Mouse (Mus musculus) spleen, adult 18-20 months (tissue): ENCODE data around the gene Arpc3.

Experiments
- DNase-seq, 2 experiments: peaks; one replicate each; pipeline ENCODE4 v3.0.0; 2022; ENCODE audit warnings: mixed read lengths in 2 of 2

Gene Arpc3

GRCm38 (mm10) chr5:122391786-122392180 lies at the start of gene Arpc3:
Gene Arpc3, plus strand, starts transcription at chr5:122391878.
- peak; percentile 83 to 91 for DNase-seq

- no peak for DNase-seq
These were observed 48.8 kb upstream of the Arpc3 start for GRCm38 (mm10) chr5:122342874-122343273.

- peak in 1 of 2 experiments; percentile 16 for DNase-seq
These were observed 47.9 kb upstream of the Arpc3 start for GRCm38 (mm10) chr5:122343768-122344167.

- peak; percentile 63 to 81 for DNase-seq
These were observed 47.4 kb upstream of the Arpc3 start for GRCm38 (mm10) chr5:122344260-122344659.

GRCm38 (mm10) chr5:122345777-122346176 lies 45.9 kb upstream of the Arpc3 start:
- DNase-seq: no peak

GRCm38 (mm10) chr5:122353807-122354491 lies 37.7 kb upstream of the Arpc3 start, which contains the start of the genes Rad9b and Vps29:
Gene Rad9b, minus strand, starts transcription at chr5:122354233.
Gene Vps29, plus strand, starts transcription at chr5:122354369.
- peak; percentile 96 to 97 for DNase-seq

DNA sequence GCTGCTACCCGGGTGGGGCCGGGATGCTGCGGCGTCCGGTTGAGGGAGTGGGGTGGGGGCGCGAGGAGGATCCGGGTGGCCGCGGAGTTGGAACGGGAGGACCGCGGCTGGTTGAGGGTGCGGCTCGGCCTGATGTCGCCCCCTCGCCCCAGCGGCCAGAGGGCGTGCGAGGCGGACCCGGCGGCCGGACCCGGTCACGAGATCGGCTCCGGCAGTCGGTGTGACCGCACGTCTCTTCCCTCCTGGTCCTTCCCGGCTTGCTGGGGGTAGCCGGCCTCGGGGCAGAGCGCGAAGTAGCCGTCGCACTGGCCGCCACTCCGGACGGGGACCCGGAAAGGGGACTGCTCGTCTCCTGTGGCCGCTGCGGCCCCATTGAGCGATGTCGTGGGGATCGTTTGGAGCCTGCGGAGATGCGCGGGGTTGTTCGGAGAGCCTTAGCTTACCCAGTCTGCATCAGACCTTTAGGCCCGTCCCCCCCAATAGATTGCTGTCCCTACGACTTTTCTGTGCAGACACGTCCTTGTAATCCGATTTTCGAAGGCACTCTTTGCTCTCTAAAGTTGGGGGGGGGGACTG lies 37.1 kb upstream of the Arpc3 start:
- DNase-seq: no peak

- DNase-seq: no peak
These were observed 20.0 kb upstream of the Arpc3 start, which contains the start of gene Gpn3 for GRCm38 (mm10) chr5:122371591-122372191. Gene Gpn3, plus strand, starts transcription at chr5:122371876.

- DNase-seq: peak; percentile 97 to 99
These were observed 19.4 kb upstream of the Arpc3 start, which contains the start of gene Fam216a for GRCm38 (mm10) chr5:122372192-122372769. Gene Fam216a, minus strand, starts transcription at chr5:122372364.

DNA sequence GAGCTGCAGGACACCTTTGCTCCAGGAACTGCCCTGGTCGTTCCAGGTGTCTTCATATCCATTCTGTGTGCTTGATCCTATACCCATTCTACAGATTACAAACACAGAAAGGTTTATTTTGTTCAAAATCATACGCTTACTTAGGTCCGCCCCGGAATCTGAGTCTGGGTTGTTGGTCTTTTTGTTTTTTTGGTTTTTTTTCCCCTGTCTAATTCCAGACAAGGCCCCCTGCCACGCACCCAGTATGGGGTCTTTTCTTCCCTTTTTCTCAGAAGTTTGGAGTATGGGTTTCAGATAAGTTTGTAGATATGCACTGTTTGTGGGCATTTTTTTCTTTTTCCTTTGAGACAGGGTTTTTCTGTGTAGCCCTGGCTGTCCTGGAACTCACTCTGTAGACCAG lies 18.8 kb upstream of the Arpc3 start:
- DNase-seq: no peak

DNA sequence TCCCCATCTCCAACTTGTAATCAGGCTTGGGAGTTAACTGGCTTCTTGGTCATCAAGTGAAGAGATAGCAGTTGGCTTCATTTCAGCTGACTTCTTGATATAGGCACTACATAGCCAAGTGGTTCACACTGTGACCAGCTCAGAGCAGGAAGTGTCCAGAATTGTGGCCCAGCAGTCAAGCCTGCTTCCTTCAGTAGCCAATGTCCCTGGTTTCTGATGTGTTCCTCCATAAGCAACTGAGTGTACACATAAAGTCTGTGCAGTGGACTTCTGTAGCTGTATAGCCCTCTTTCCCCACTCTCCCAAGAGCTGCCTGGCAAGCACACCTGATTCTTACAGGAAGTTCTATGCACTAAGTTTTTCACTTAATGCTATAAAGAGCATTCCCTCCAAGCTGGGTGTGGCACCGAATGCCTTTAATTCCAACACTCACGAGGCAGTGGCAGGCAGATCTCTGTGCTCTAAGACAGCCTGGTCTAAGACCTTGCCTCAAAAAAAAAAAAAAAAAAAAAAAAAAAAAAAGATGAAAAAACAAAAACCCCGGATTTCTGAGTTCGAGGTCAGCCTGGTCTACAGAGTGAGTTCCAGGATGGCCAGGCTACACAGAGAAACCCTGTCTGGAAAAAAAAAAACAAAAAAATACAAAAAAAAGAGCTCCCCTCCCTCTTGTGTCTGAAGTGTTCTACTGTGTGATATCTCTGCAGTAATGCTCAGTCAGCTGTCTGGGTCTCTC lies 14.4 kb upstream of the Arpc3 start:
- no peak for DNase-seq

GRCm38 (mm10) chr5:122378171-122378570 lies 13.5 kb upstream of the Arpc3 start:
- DNase-seq: no peak

DNA sequence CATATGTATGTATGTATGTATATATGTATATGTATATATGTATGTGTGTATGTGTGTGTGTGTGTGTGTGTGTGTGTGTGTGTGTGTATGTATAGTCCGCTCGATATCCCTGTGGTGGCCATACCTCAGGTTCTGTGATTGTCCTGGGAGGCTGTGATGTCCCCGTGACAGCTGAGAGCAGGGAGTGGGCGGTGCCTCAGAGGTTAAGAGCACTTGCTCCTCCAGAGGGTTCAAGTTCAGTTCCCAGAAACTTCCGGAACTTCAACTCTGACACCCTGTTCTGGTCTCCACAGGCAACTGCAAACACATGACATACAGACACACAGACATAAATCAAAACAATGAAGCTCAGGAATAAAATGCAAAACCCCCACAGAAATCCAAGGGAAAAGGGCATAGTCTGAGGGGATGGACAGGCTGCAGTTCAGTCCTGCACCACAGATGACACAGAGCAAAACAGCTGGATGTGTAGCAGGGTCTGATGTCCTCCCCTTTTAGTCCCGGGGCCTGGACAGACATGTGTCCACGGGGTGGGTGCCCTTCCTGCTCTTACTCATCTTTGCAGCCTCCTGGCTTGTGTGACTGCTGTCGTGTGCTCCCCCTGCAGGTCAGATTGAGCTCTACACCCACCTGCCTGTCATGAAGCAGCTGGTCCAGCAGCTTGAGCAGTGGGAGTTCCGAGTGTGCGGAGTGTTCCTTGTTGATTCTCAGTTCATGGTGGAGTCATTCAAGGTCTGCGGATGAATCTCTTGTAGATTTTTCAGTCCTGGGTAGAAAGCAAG lies 12.1 kb upstream of the Arpc3 start:
- peak; percentile 55 to 69 for DNase-seq

GRCm38 (mm10) chr5:122390006-122390405 lies 1.7 kb upstream of the Arpc3 start:
- DNase-seq: no peak

DNA sequence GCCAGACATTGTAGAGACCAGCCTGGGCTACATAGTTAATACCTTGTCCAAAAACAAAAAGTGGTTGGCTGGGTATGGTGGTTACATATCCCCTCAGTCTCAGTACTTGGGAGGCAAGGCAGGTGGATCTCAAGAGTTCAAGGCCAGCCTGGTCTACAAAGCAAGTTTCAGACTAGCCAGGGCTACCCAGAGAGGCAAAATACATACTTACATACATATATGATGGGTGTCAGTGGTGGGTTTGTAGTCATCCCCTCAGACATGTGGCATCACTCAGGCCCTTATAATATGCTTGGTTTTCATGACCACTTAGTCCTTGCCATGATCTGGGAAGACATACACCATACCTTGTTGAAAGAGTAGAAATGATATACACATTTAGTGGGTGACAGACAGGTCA lies 1.0 kb upstream of the Arpc3 start:
- DNase-seq: no peak

GRCm38 (mm10) chr5:122391178-122391785 lies 396 bp upstream of the Arpc3 start:
- DNase-seq: no peak

- peak; percentile 31 for DNase-seq
These were observed 738 bp downstream of the Arpc3 start for GRCm38 (mm10) chr5:122392227-122393004.

GRCm38 (mm10) chr5:122393887-122394286 lies 2.2 kb downstream of the Arpc3 start:
- DNase-seq: peak; percentile 42 to 80

DNA sequence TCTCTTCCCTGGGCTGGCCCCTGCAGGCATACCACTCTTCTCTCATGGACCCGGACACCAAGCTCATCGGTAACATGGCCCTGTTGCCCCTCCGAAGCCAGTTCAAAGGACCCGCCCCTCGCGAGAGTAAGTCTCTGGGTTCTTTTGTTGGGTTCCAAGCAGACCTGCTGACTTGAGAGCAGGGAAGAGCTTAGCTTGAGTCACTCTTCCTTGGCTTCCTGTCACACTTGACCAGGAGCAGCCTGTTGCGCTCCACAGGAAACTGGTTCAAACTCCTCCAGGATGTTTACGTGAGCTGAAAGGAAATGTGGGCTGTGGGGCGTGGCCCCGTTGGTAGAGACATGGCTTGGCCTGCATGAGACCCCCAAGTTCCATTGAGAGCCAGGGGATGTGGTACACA lies 5.1 kb downstream of the Arpc3 start:
- DNase-seq: no peak

GRCm38 (mm10) chr5:122397495-122397894 lies 5.8 kb downstream of the Arpc3 start:
- DNase-seq: no peak

GRCm38 (mm10) chr5:122399871-122400270 lies 8.2 kb downstream of the Arpc3 start:
- DNase-seq: no peak
